Mouse (Mus musculus): ENCODE measurements around the gene Mapk8ip3.

Gene Mapk8ip3

DNA sequence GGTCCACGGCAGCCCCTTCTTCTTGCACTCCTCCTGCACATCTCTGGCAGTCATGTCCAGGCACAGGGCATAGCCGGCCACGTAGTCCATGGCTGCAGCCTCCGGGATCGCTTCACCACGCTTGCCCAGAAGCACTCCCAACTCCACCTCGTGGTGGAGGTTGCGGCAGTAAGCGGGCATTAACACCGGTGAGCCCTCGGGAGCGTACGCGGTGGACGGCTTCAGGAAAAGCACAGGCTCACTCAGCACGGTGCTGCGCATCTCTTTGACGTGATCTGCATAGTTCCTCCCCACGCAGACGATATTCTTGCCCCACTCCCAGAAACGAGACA lies 87.1 kb downstream of the Mapk8ip3 start:
- no peak for DNase-seq (ENCODE audit: low spot score in 2 of 2)

DNA sequence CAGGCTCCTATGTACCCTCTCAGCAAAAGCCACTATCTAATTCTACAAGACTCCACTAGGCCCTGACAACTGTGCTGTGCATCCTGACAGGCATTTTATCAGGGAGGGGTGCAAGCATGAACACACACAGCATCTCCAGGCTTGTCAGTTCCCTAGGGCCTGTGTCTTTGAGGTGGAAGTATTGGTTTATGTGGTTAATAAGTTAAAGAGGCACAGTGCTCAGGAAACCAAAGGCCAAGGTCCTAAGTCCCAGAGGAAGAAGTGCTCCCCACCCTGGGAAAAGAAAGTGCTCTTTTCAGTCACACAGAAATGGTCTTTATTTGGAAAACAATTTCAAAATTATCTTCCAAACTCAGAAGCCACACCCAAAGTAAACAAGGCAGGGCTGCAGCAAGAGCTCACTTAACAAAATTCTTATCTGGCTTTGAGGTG lies 88.2 kb downstream of the Mapk8ip3 start:
- peak; percentile 47 to 66 for DNase-seq (ENCODE audit: low spot score in 2 of 2)

DNA sequence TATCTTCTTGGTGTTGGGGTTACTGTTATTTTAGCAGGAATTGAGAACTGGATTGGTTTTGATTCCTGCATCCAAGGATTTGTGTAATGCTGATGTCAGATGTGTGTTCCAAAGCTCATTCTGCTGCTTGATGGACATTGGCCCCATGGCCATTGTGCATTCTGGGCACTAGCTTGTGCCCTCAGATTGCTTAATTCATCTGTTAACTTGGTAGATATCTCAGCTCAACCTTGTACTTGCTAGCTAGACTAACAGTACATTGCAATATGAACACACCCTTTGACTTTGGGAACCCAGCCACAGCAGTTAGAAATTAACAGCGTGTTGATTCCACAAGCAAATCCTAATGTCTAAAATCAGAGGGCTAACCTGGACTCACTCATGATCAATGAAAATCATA lies 89.4 kb downstream of the Mapk8ip3 start:
- no peak for DNase-seq (ENCODE audit: low spot score in 2 of 2)

DNA sequence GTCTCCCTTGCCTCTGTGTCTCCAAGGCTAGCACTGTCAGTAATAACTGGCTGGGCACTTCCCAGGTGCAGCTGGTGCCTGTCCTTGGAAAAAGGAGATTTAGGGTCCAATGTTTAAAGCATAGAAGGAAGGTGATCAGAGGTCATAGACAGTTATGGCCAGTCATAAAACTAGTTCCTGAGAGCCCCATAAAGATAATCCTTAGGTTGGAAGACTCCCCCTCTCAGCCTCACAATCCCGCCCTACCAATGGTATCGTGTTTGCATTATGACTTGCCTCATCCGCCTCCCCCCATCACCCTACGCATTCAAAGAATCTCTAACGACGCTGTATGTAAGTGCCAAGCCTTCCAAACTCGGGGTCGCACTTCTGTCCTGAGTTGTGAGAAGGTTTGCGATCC lies 92.3 kb downstream of the Mapk8ip3 start:
- DNase-seq (ENCODE audit: low spot score in 2 of 2), result no peak

DNA sequence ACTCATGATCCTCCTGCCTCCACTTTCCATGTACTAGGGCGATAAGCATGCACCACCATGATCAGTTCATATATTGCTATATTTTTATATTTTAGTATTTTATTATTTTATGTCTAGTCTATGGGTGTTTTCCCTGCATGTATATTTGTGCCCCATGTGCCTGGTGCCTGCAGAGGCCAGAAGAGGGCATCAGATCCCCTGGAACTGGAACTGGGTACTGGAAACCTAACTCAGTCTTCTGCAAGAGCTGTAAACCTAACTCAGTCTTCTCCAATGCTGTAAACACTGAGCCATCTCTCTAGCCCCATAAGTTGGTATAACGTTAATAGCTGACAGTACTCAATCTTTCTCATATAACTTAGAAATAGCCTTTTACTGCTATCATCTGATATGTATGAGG lies 94.1 kb downstream of the Mapk8ip3 start:
- peak; percentile 45 to 64 for DNase-seq (ENCODE audit: low spot score in 2 of 2)
